Mouse (Mus musculus) CH12.LX (cell line): Measurements from ENCODE around the gene Gramd1b. TPM values are rescaled to one million over a fixed set of nuclear protein-coding genes. Genes with fewer than 3 reads are reported as not detected.

Experiments used
- DNase-seq: peaks from one replicate; pipeline ENCODE4 v3.0.0-alpha.2; 2013; ENCODE audit errors: extremely low read depth
- H3K27ac ChIP-seq: 2 replicates; pipeline ENCODE4 v1.5.1; 2012; ENCODE audit warnings: low read depth, mild to moderate bottlenecking, control low read depth, moderate library complexity; ENCODE audit not compliant: insufficient read depth
- H3K27me3 ChIP-seq: replicated peaks from 2 replicates; pipeline ENCODE3; 2012; ENCODE audit warnings: inconsistent platforms
- H3K36me3 ChIP-seq, 2 experiments: replicated peaks in 1 of 2; 2 replicates each; pipeline versions ENCODE3 to v1.6.1; 2012; ENCODE audit warnings: inconsistent platforms in 1 of 2, low read length in 1 of 2, mild to moderate bottlenecking in 1 of 2, mixed read lengths in 1 of 2, moderate library complexity in 1 of 2; ENCODE audit not compliant: control insufficient read depth in 1 of 2, insufficient read depth in 1 of 2
- H3K4me1 ChIP-seq, 2 experiments: 2 replicates each; pipeline ENCODE4 v1.6.1; 2012; ENCODE audit warnings: inconsistent platforms in 1 of 2, moderate library complexity in 1 of 2; ENCODE audit not compliant: insufficient read depth in 2 of 2, control insufficient read depth in 1 of 2
- H3K4me2 ChIP-seq: 2 replicates; pipeline ENCODE4 v1.6.1; 2012; ENCODE audit warnings: low read depth, mild to moderate bottlenecking, control low read depth; ENCODE audit not compliant: poor library complexity, insufficient read depth, severe bottlenecking
- H3K4me3 ChIP-seq, 3 experiments: fragments of 150-350 bp in 1 of 3; sonication (generic) in 1 of 3; replicated peaks in 1 of 3; 2 replicates each; pipeline versions ENCODE3 to v1.5.1; 2011 to 2012; ENCODE audit warnings: low read depth in 2 of 3, low read length in 2 of 3, mild to moderate bottlenecking in 2 of 3, moderate library complexity in 2 of 3, control low read depth in 1 of 3, improper control_type of control experiment in 1 of 3, inconsistent platforms in 1 of 3, mixed read lengths in 1 of 3; ENCODE audit not compliant: poor library complexity in 1 of 3
- H3K79me2 ChIP-seq: replicated peaks from 2 replicates; pipeline ENCODE4 v1.6.1; 2012; ENCODE audit warnings: mild to moderate bottlenecking, moderate library complexity; ENCODE audit not compliant: control insufficient read depth, poor library complexity, insufficient read depth, severe bottlenecking; ENCODE audit errors: extremely low read depth
- H3K9ac ChIP-seq: 2 replicates; pipeline ENCODE4 v1.6.1; 2012; ENCODE audit warnings: low read depth, mild to moderate bottlenecking, control low read depth, moderate library complexity; ENCODE audit not compliant: insufficient read depth
- H3K9me3 ChIP-seq: replicated peaks from 2 replicates; pipeline ENCODE3; 2012; ENCODE audit warnings: low read length, inconsistent platforms, mixed read lengths
- BHLHE40 ChIP-seq: IDR thresholded peaks from 2 replicates; pipeline ENCODE4 v1.6.1; 2011; ENCODE audit warnings: mild to moderate bottlenecking, low read depth, low read length, improper control_type of control experiment
- CTCF ChIP-seq, 2 experiments: IDR thresholded peaks in 1 of 2; conservative IDR thresholded peaks in 1 of 2; 2 replicates each; pipeline ENCODE4 v1.5.1; 2011 to 2012; ENCODE audit warnings: low read depth in 2 of 2, low read length in 2 of 2, improper control_type of control experiment in 1 of 2, inconsistent platforms in 1 of 2, mild to moderate bottlenecking in 1 of 2, moderate library complexity in 1 of 2
- E2F4 ChIP-seq: IDR thresholded peaks from 2 replicates; pipeline ENCODE4 v1.6.1; 2011; ENCODE audit warnings: low read depth, low read length, improper control_type of control experiment; ENCODE audit not compliant: insufficient replicate concordance
- ELF1 ChIP-seq: IDR thresholded peaks from 2 replicates; pipeline ENCODE4 v1.6.1; 2014; ENCODE audit warnings: low read depth, mild to moderate bottlenecking, inconsistent platforms, low read length, improper control_type of control experiment
- ETS1 ChIP-seq: conservative IDR thresholded peaks from 2 replicates; pipeline ENCODE4 v1.6.1; 2012; ENCODE audit warnings: low read depth, mild to moderate bottlenecking, inconsistent platforms, low read length, improper control_type of control experiment, moderate library complexity
- JUND ChIP-seq: conservative IDR thresholded peaks from 2 replicates; pipeline ENCODE4 v1.6.1; 2011; ENCODE audit warnings: low read depth, low read length, improper control_type of control experiment
- KAT2A ChIP-seq: IDR thresholded peaks from 2 replicates; pipeline ENCODE4 v1.6.1; 2012; ENCODE audit warnings: low read length, improper control_type of control experiment, inconsistent platforms; ENCODE audit not compliant: insufficient replicate concordance
- MAFK ChIP-seq: IDR thresholded peaks from 2 replicates; pipeline ENCODE4 v1.6.1; 2011; ENCODE audit warnings: low read length, improper control_type of control experiment; ENCODE audit not compliant: insufficient replicate concordance
- MXI1 ChIP-seq: IDR thresholded peaks from 2 replicates; pipeline ENCODE4 v1.6.1; 2011; ENCODE audit warnings: mild to moderate bottlenecking, low read depth, low read length, improper control_type of control experiment
- PAX5 ChIP-seq: IDR thresholded peaks from 2 replicates; pipeline ENCODE4 v1.6.1; 2012; ENCODE audit warnings: low read length, inconsistent platforms, mixed read lengths
- POLR2AphosphoS2 ChIP-seq: IDR thresholded peaks from 2 replicates; pipeline ENCODE4 v1.6.1; 2011; ENCODE audit warnings: low read depth, low read length, improper control_type of control experiment
- RAD21 ChIP-seq: IDR thresholded peaks from 2 replicates; pipeline ENCODE4 v1.6.1; 2011; ENCODE audit warnings: low read depth, mild to moderate bottlenecking, low read length, improper control_type of control experiment, moderate library complexity
- RCOR1 ChIP-seq: conservative IDR thresholded peaks from 2 replicates; pipeline ENCODE4 v1.6.1; 2012; ENCODE audit warnings: low read depth, mild to moderate bottlenecking, inconsistent platforms, low read length, improper control_type of control experiment
- SIN3A ChIP-seq: IDR thresholded peaks from 2 replicates; pipeline ENCODE4 v1.6.1; 2012; ENCODE audit warnings: low read length, improper control_type of control experiment, inconsistent platforms
- SMC3 ChIP-seq: IDR thresholded peaks from 2 replicates; pipeline ENCODE4 v1.6.1; 2011; ENCODE audit warnings: low read depth, low read length, improper control_type of control experiment
- UBTF ChIP-seq: IDR thresholded peaks from 2 replicates; pipeline ENCODE4 v1.6.1; 2012; ENCODE audit warnings: low read depth, mild to moderate bottlenecking, inconsistent platforms, low read length, improper control_type of control experiment, moderate library complexity
- USF1 ChIP-seq: IDR thresholded peaks from 2 replicates; pipeline ENCODE4 v1.6.1; 2014; ENCODE audit warnings: low read depth, mild to moderate bottlenecking, inconsistent platforms, low read length, improper control_type of control experiment
- dilution Hi-C: fragments of 300-500 bp; cut with MboI; formaldehyde crosslinking; loops from 2 replicates; pipeline ENCODE4 v1.14.3; 2020; ENCODE audit warnings: low sequenced_read_pairs; ENCODE audit not compliant: extremely low pct_unique_long_range_greater_than_20kb, extremely low pct_ligation_motif_present
- in situ Hi-C: fragments of 300-500 bp; cut with MboI; formaldehyde crosslinking; loops from 3 replicates; pipeline ENCODE4 v1.14.3; 2019; ENCODE audit warnings: low sequenced_read_pairs, low pct_ligation_motif_present, low pct_unique_long_range_greater_than_20kb, mixed read lengths
- polyA plus RNA-seq: library from polyadenylated mRNA; unstranded; fragments of >175 nt; gene quantifications from 2 replicates; pipeline ENCODE4 v1.2.1, GENCODE M21; 2012; ENCODE audit warnings: low read depth; ENCODE audit not compliant: insufficient read length
- total RNA-seq, 2 experiments: library from RNA; depleted of rRNA; stranded (reverse); fragments of 300-350 nt in 1 of 2; fragments of >200 nt in 1 of 2; gene quantifications; 2 replicates each; pipeline ENCODE4 v1.2.3; 2012 to 2014

Gramd1b gene
- total and polyA plus RNA-seq, 3 experiments, result 13.3 to 40.8 (median 16.7) TPM

- no peaks in the 10 kb centered on the region for H3K27me3 ChIP-seq
- H3K9ac ChIP-seq, result no peak overlapping the region
- H3K4me1 ChIP-seq, result peaks cover 4 to 15% of the 10 kb centered on the region in 2 experiments; a peak in 2 of 4 replicates
- in situ Hi-C loops (loop anchor here (5.0 to 10.0 kb wide), 2 partner anchors 40 to 167 kb away; no protein-coding TSS in a partner anchor), dilution Hi-C loops (no loop called here)
- H3K27ac ChIP-seq, result no peak overlapping the region
- no peak overlapping the region for H3K4me3 ChIP-seq
- peaks cover 0 to 65% of the 10 kb centered on the region in 2 experiments for H3K36me3 ChIP-seq
- no peak for DNase-seq
- no peaks in the 10 kb centered on the region; the same call in 1 of the 2 replicates for H3K79me2 ChIP-seq
- no peaks in the 10 kb centered on the region for H3K9me3 ChIP-seq
- no peak for TF ChIP-seq UBTF
- no peak for TF ChIP-seq JUND
- TF ChIP-seq CTCF (conservative IDR thresholded peaks at IDR 0.05 in 1 of 2, IDR thresholded peaks at IDR 0.05 in 1 of 2; ENCODE audit: low read depth in 2 of 2, low read length in 2 of 2), result peak in 1 of 2 experiments; percentile 36; a peak in 2 of 4 replicates
- no peak for TF ChIP-seq MAFK
- no peak for TF ChIP-seq POLR2AphosphoS2
- peak; percentile 35; the same call in 1 of the 2 replicates for TF ChIP-seq SMC3
- no peak for TF ChIP-seq KAT2A
- no peak for TF ChIP-seq RCOR1
- no peak for TF ChIP-seq PAX5
- no peak overlapping the region for H3K4me2 ChIP-seq
Measured at GRCm38 (mm10) chr9:40391852-40392695, 139.1 kb downstream of the Gramd1b start.

GRCm38 (mm10) chr9:40391359-40391758 lies 139.8 kb downstream of the Gramd1b start:
- peaks cover 0 to 70% of the 10 kb centered on the region in 2 experiments for H3K36me3 ChIP-seq
- in situ Hi-C loops (loop anchor here (5.0 to 10.0 kb wide), 2 partner anchors 39 to 167 kb away; no protein-coding TSS in a partner anchor), dilution Hi-C loops (no loop called here)
- no peak overlapping the region for H3K27ac ChIP-seq
- no peaks in the 10 kb centered on the region for H3K27me3 ChIP-seq
- no peak for DNase-seq
- no peak overlapping the region for H3K9ac ChIP-seq
- H3K4me2 ChIP-seq, result no peak overlapping the region
- H3K4me3 ChIP-seq, result no peak overlapping the region
- no peak for TF ChIP-seq ELF1
- TF ChIP-seq SIN3A, result no peak
- TF ChIP-seq E2F4, result no peak
- TF ChIP-seq ETS1, result no peak
- TF ChIP-seq PAX5, result no peak
- TF ChIP-seq BHLHE40, result no peak
- no peak for TF ChIP-seq MXI1
- no peak for TF ChIP-seq USF1
- TF ChIP-seq RAD21, result no peak
- TF ChIP-seq, all 38 proteins: peak for 0
- Histone ChIP-seq H3K79me2 (no peaks in the 10 kb centered on the region; the same call in 1 of the 2 replicates), H3K9me3 (no peaks in the 10 kb centered on the region), H3K4me1 (peaks cover 4 to 11% of the 10 kb centered on the region in 2 experiments; a peak in 2 of 4 replicates)
